Comparison of ENCODE assay signal across 19 mouse cellular contexts in the genomic region with DNA sequence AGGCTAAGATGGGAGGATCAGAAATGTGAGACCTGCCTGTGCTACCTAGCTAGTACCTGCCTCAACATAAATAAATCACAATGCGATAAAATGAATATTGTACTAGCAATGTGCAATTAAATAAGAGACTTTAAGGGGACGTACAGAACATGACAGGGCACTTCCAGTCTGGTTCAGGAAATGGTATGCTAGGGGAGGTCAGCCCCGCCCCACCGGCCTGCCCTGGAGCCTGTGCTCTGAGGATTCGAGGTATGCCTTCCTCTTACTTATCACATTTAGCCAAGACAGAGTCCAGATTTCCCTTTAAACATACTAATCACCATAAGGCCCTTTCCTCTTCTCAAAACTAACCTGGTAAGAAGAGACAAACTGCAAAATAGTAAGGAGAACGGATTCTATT. TPM values are rescaled to one million over a fixed set of nuclear protein-coding genes. Genes with fewer than 3 reads are reported as not detected.
DNase-seq lines count a peak whose midpoint lies in the region; ATAC-seq lines count a peak whose summit lies in the region.
"Had no signal": no experiment of that assay in that cellular context is flagged by ENCODE, and none has a peak within 500 bp of the region (broad histone marks: within the 10 kb centered on the region; RNA-seq: fewer than 3 reads in every experiment).

No protein-coding gene starts in this region.

- no peaks in the 10 kb centered on the region for H3K27me3 ChIP-seq in intestine, embryonic 15.5 days (replicated peaks)
- H3K27me3 ChIP-seq: forebrain, embryonic 13.5 days had no signal

- H3K4me3 ChIP-seq in intestine, embryonic 15.5 days (replicated peaks) = no peak overlapping the region
- H3K4me3 ChIP-seq: embryonic facial prominence, embryonic 10.5 days; forebrain, embryonic 13.5 days; hindbrain, embryonic 10.5 days had no signal

- no peak overlapping the region for H3K27ac ChIP-seq in intestine, embryonic 15.5 days
- H3K27ac ChIP-seq: embryonic facial prominence, embryonic 10.5 days; forebrain, embryonic 13.5 days; hindbrain, embryonic 10.5 days had no signal

- no peak overlapping the region for H3K9ac ChIP-seq in intestine, embryonic 15.5 days
- H3K9ac ChIP-seq: forebrain, embryonic 13.5 days; forebrain, postnatal 0 days; hindbrain, embryonic 14.5 days had no signal

- peak; percentile 89 for ATAC-seq in intestine, embryonic 15.5 days
- peak; percentile 60 for ATAC-seq in megakaryocyte-erythroid progenitor cell, adult 5-6 weeks (replicated peaks; ENCODE audit: low FRiP score, low TSS enrichment, poor library complexity, severe bottlenecking)

- no peaks in the 10 kb centered on the region for H3K4me1 ChIP-seq in intestine, embryonic 15.5 days (replicated peaks)

- WGBS in intestine, embryonic 15.5 days = 51% methylated on average over 6 of the region's 6 CpGs

- no peak overlapping the region for H3K4me2 ChIP-seq in intestine, embryonic 15.5 days (replicated peaks)
- H3K4me2 ChIP-seq: forebrain, embryonic 13.5 days; hindbrain, embryonic 14.5 days had no signal

- no peaks in the 10 kb centered on the region for H3K9me3 ChIP-seq in intestine, embryonic 15.5 days
- H3K9me3 ChIP-seq: embryonic facial prominence, embryonic 10.5 days; forebrain, embryonic 13.5 days; hindbrain, embryonic 10.5 days had no signal

- H3K36me3 ChIP-seq in intestine, embryonic 15.5 days = peaks cover 8% of the 10 kb centered on the region; the same call in 1 of the 2 replicates

- DNase-seq in heart, adult 11 months = peak; percentile 30
- DNase-seq in heart, adult 8-10 months (ENCODE audit: low spot score) = no peak
- DNase-seq in 416B (ENCODE audit: low read depth) = peak; percentile 25
- no peak for DNase-seq in lung, postnatal 14 days
- no peak for DNase-seq in adrenal gland, postnatal 36 days
- DNase-seq: adrenal gland, adult 2 months; adrenal gland, postnatal 25 days; cerebellum, adult 11 months; cerebellum, adult 9-10 months; cerebellum, postnatal 36 days; gastrocnemius, postnatal 14 days; heart, postnatal 10 days had no signal

RNA-seq across cellular contexts. Expression of gene Setd3, which starts 58.7 kb away (rescaled TPM):
- total RNA-seq in heart, adult 8-10 months (2022) = 100 to 1,000 TPM in 1 of 4 experiments, 10 to 100 TPM in 3; 88.6 to 103 (median 93.1) TPM
- 91.7 and 97.9 TPM in 2 replicates for polyA plus RNA-seq in intestine, embryonic 15.5 days (2015; fragmentation: Nextera tagmentation; extraction: Ambion mirVana)
- 58.0 and 66.0 TPM in 2 replicates for total RNA-seq in megakaryocyte-erythroid progenitor cell, adult 5-6 weeks (2014; fragmentation: Nextera tagmentation)
- total RNA-seq in megakaryocyte-erythroid progenitor cell, adult 5-6 weeks (2017) = 83.4 and 118 TPM in 2 replicates
- total RNA-seq in adrenal gland, postnatal 36 days (2021) = 100 to 1,000 TPM; 108 to 126 TPM

RNA-seq across cellular contexts. Expression of gene Ccnk, which starts 58.9 kb away (rescaled TPM):
- total RNA-seq in heart, adult 8-10 months (2022) = 10 to 100 TPM; 25.5 to 32.4 (median 31.1) TPM
- polyA plus RNA-seq in intestine, embryonic 15.5 days (2015; fragmentation: Nextera tagmentation; extraction: Ambion mirVana) = 2.8 and 3.8 TPM in 2 replicates
- 75.0 and 84.0 TPM in 2 replicates for total RNA-seq in megakaryocyte-erythroid progenitor cell, adult 5-6 weeks (2014; fragmentation: Nextera tagmentation)
- total RNA-seq in megakaryocyte-erythroid progenitor cell, adult 5-6 weeks (2017) = 7.8 and 24.5 TPM in 2 replicates
- 10 to 100 TPM; 26.6 to 32.9 TPM for total RNA-seq in adrenal gland, postnatal 36 days (2021)

Comparison
In these comparisons a context has a peak if more than half of its experiments do, and no peak if none do; other contexts are left out.
1. DNase-seq: peak in heart, adult 11 months (single experiment) and 416B (single experiment); none in heart, adult 8-10 months (single experiment), lung, postnatal 14 days (single experiment) and adrenal gland, postnatal 36 days (0 of 2).